Mouse (Mus musculus) cerebellum, postnatal 10 days (tissue): ENCODE measurements at regions not wholly inside any gene's neighbourhood (a gene's known extent, or its start where the extent isn't known, plus 50 kb on each side); places are given as distances from the start of the nearest gene placed in this dataset.
A peak's percentile ranks its signal among the peaks of the same experiment; 100 is the strongest.

Experiments
- DNase-seq, 2 experiments: peaks; one replicate each; pipeline ENCODE4 v3.0.0; 2021; ENCODE audit warnings: mixed read lengths in 2 of 2

DNA sequence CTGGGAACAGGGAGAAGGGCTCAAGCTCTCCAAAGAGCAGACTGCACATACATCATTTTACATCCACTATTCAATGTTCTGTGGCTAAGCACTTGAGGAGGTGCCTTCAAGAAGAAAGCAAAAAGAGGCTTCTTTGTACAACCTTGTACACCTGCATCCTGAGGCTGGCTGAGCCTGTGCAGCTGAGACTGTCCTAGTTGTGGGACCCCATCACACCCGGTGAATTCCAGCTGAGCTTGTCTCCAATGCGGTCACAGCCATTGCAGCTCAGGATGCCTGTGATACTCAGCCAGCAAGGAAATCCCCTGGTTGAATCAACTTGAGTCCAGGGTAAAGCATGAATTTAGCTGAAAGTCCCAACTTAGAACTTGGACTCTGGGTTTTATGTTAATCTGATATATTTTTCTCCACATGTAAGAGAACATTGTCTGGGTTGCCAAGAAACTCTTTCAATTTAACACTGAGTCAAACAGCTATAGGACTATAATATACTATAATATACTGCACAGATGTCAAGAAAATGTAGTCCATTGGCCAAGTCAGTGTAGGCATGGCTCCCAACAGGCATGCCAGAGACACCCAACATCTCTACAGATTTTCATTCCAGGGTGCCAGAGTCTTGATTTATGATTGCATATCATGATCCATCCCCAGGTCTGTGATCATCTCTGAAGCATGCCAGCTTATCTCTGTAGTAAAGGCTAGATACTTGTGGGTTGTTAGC lies 599.2 kb downstream of the Pard3 start:
- no peak for DNase-seq

DNA sequence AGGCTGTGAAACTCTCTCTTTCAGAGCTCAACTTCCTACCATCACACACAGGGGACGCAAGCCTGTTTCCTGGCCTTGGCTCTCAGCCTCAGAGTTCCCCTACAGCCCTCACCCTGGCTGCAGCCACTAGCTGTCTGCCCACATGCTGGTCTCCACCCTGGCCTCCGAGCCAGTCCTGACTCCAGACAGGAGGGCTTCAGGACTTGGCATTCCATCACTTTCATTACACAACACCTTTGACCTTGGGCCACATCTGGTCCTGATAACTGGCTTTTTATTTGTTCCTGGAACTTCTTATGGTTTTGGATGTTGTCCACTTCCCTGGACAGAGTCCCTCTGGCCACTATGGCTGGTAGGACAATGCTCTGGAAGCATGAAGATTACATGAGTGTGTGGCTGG lies 602.9 kb downstream of the Pard3 start:
- no peak for DNase-seq

DNA sequence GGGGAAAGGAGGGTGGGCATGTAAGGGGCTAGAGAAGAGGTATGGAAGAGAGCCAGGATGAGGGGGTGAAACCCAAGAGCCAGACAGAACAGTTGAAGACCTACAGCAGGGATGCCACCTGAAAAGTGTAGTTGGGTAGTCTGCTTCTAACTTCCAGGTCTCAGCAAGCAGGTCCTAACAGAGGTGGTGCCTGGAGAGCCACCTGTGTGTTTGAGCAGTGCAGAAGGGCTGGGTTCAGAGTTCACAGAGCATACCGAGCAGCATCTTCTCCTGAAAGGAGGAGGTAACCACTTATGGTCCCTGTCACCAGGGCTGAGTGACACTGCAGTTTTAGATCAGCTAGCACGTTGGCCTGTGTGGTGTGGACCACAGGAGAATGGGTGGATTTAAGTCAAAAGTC lies 605.3 kb downstream of the Pard3 start:
- no peak for DNase-seq

DNA sequence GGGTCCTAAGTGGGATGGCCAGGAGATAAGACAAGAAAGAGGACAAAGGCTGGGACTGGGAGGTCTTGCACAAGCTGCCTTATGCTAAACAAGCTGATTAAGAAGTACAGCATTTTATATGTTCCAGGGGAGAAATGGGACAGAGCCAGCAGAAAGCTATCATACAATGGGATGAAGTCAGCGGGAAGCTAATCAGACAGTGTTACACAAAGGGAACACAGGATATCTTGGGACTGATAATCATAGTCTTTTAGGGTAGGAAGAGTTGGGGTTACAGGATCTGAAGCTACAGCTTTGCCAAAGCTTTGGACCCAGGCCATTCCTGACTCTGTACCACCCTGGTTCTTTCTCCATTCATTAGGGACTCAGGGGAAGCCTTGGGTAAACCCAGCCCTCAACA lies 610.4 kb downstream of the Pard3 start:
- DNase-seq = no peak

DNA sequence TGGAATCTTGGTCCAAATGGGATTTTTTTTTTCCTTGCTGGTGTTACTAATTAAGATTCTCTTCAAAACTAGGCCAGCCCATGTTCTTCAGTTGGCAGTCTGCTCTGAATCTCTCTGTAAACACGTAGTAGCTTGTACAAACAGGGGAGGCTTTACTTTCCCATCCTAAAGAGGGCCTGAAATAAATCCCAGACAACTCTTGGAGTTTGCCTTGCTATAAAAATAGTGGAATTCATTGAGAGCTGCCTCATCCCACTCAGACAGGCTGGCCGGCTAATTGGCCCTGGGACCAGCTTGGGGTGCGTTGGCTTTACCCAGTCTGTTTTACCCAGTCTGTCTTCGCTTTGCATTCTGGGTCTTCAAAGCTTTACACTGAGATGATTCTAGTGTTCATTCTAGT lies 611.7 kb downstream of the Pard3 start:
- no peak for DNase-seq

DNA sequence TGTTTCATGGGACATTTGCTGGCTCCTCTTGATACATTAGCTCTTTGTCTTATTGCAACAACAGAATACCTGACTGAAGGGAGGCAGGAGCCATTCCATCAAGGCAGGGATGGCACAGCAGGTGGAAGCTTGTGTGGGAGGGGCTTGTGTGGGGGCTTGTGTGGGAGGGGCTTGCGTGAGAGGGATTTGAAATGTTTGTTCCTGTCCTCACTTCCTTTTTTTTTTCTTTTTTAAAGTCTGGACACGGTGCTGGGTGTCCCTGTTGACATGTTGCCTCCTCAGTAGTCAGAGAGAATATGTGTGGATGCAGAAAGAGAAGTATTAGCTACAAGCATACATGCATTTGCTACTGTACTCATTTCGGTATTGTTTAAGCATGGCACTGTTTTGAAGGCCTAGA lies 616.5 kb downstream of the Pard3 start:
- DNase-seq = no peak

DNA sequence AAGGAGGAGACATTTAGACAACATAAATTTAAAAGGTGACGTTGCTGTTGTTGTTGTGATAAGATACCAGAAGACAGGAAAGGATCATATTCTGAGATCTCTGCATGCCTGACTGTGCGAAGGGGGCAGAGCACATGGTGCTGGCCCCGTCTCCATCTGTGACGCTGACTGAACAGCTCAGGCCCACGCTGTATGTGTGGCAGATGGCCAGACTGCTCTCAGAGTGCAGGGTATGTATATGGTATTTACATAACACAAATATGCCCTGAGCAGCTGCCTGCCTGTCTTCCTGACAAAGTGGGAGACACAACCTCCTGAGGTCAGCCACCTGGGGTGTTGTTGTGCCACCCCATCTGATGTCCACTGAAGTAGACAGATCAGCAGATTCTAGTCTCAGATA lies 620.5 kb downstream of the Pard3 start:
- peak; percentile 53 to 70 for DNase-seq

DNA sequence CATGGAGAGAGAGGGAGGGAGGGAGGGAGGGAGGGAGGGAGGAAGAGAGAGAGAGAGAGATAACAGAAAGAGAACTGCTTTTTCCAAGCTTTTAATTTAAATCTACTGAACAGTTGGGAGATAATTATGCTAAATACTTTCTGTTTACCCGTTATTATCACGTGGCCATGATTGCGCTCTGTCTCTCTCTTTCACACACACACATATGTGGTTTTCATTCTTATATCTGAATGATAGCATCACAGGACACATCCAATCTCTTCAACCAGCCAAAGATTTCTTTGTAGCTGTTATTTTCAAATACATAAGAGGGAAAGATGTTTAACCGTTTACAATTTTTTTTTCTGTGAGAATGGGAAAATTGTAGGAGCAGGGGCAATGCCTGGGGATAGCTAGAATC lies 627.1 kb downstream of the Pard3 start:
- no peak for DNase-seq

DNA sequence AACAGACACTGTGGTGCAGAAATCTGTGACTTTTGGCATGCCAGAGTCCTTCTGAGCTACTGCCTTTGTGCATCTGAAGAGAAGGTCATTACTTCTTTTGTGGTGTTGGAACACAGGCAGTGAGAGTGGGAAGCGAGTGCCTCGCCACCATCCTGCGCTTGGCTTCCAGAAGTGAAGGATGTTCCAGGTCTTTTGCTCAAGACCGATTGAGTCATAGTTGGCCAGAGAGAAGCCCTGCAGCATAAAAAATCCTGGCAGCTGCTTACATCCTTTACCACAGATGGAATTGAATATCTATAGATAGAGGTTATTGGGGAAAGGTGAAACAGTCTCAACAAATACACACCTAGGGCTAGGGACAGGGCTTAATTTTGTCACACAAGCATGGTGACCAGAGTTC lies 634.7 kb downstream of the Pard3 start:
- peak; percentile 22 to 25 for DNase-seq

DNA sequence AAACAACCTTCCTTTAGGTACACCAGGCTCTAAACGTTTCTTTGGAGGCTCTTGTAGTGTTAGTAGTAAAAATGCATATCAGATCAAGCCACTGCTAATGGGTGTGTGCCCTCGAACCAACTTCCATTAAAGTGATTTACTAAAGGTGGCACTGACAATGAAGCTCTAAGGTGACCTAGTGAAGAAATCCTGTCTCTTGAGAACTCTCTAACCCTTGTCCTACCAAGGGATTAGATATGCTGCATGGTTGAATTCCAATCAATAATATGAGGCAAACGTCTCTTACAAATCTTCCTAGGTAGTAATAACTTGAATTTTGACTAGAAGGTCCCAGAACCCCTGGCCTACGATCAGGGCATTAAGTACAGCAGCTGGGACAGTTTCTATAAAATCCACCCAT lies 640.7 kb downstream of the Pard3 start:
- DNase-seq = no peak

DNA sequence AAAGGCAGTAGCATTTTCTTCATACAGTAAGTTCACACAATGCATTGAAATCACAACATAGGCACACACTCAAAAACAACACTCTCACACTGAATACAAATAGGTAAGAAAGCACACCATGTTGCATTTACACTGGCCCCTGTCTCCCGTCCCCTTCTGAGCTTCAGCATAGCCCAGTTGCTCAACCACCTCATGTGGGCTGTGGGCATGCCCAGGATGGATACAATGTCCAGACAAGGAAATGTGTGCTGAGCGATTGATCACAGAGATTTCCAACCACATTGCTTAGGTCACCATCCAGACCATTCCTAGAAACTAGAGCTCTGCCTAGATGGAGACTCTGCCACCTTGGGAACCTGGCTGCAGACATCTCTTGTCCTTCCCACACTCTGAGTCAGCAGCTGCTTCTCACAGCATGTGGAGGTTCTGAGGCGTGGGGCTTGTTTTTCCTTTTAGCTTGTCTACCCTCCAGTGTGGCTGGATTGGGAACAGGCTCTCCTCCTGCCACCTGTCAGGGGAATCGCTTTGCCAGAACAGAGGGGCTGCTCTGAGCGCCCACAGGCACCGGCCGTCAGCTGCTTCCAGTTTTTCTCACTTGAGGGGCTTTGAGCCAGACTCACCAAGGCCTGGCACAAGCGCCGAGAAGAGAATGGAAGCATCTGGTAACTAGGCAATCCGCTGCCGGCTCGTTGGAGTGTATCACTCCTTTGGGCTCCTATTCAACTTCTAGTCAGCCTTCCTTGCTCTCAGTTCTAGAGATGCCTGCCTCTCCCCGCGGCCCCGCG lies 642.5 kb downstream of the Pard3 start:
- peak; percentile 97 to 98 for DNase-seq

DNA sequence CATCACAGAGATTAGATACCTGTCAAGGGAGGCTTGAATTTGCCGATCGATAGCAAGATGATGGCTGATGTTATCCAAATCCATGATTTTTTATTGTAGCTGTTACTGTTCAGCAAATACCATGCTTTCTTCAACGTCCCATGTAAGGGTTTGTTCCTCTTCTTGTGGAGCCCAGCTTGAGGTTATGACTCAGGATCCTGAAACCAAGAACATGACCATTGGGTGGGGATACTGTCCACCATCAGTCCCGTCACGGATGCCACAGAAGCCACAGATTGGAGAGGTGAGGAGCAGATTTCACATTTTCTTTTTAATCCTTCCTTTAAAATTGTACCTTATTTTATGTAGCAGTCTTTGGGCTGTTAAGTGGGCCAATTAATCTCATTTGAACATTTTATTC lies 645.7 kb downstream of the Pard3 start:
- DNase-seq = no peak

DNA sequence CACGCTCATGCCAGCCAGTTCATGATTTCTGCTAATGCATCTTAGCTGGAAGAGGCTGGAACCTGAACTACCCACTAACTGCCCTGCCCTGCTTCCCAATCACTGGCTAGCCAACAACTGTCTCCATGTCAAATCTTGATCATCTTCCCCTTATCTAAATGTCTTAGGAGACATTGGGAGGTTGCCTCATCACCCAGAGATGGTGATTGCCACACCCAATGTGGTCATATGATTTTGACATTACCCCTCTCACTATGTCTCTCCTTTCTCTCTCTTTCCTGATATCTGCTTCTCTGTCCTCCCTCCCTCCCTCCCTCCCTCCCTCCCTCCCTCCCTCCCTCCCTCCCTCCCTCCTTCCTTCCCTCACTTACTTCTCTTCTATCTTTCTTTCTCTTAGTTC lies 643.3 kb upstream of the Nrp1 start:
- DNase-seq = no peak

DNA sequence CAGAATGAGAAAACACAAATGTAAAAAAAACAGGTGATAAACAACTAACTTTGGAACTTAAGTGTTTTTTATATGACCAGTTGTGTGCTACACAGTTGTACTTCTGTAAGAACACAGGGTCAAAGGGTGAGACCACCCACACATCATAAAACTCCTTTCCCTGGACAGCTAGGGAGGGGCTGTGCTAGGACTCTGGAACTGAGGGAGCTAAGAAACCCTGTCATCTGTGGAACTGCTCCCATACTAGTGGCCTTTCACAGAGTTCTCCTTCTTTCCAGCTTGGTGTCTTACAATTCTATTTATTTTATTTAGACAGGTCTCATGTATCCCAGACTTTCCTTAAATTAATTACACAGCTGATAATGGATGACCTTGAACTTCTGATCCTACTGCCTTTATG lies 640.4 kb upstream of the Nrp1 start:
- no peak for DNase-seq

DNA sequence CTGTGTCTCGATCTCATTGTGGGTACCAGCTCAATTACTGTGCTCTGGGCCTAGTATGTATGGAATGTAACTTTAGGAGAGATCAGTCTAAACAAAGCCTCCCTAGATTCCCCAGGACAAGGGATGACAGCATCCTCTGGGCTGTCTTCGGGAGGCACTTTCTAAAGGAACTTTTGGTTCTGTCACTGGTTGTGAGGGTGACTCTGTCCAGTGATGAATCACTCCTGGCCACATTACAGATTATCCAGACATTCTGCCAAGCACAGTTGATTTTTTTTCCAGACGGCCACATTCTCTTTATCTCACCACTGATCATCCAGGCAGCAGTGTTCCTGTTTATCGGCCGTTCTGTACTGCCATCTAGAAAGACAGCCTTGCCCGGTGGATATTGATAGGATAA lies 638.5 kb upstream of the Nrp1 start:
- DNase-seq = peak; percentile 18 to 38

DNA sequence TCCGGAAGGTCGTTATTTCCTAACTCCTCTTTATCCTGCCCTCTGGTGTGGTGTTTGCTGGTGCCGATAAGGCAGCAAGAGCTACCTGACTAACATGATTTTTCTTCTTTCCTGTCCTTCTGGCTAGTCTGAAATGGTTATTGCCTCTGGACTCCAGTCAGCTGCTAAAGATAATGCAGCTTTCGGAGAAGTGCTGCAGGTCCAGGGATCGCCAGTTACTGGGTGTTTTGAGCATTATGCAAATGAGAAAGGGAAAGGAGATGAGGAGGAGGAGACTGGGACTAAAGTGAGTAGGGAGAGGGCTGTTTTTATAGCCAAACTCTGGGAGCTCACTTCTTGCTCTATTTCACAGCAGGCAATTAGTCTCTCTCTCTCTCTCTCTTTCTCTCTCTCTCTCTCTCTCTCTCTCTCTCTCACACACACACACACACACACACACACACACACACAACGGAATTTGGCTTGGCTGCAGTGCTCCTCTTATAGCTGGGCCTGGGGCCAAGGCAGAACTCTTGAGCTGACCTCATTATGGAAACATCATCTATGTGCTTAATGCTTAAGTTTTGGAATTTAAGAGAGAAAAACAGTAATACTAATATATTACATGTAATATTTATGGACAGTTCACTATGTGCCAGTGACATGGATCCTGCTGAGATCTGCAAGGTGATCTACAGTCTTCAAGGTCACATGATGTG lies 637.7 kb upstream of the Nrp1 start:
- DNase-seq = no peak

DNA sequence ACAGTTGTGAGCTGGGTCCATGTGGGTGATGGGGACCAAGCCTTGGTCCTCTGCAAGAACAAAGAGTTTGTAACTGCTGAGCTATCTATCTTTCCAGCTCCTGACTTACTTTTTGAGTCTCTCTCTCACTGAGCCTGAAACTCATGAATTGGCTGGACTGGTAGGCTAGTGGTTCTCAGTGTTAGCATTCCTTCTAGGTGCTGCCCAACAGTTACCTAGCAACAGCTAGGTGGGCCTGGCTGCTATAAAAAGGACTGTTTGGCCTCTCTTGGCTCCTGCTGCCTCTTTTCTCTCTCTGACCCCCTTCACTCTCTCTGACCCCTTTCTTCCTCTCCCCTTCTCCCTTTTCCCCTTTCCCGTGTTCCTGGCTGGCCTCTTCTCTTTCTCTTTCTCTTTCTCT lies 636.8 kb upstream of the Nrp1 start:
- no peak for DNase-seq

DNA sequence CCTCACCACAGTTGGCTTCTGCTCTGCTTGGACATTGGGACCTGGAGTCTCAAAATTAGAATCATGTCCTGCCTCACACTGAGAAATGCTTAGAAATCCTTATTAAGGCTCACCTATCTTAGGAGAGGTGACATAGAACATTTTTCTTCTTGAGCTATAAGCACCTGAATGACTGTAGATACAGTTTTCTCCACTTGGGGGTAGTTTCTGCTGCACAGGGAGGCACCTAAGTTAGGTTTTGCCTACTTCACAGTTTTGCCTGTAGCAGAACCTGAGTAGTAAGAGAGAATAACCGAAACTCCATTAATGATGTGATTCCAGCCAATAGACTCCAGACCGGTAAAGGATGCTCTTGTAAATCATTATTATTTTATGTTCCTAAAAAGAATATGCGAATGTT lies 624.3 kb upstream of the Nrp1 start:
- DNase-seq = no peak

DNA sequence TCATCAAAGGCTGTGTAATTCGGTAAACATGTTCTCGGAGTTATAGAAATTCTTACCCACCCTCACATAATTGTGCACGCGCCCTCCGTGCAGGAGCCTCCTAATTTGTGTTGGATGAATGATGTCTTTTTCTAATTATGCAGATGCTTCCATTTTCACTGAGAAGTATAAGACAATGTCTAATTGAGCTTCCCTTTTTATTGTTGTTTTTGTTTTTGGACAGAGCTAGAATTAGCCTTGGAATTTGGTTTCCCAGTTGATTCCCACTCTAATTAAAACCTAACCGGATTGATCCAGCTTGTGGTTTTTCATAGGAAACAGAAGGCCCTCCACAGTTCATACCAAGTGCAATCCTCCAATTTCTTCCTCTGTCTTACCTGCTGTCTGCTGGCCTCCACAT lies 616.2 kb upstream of the Nrp1 start:
- no peak for DNase-seq

DNA sequence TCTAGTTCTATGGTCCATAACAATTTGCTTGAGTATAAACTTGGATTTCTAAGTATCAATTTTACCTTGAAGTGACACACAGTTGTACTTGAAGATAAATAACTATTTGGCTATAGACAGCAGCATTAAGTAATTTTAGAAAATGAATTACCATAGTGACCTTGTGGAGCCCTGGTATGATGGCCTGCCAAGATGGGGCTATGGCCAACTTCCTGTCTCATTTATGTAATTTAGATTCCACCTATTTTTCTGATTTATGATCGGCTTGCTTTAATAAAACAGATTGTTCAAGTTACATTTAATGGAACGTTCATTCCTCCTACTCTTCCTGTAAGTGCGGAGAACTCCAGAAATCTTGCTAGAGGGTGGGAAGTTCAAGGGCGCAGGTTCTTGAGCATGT lies 613.2 kb upstream of the Nrp1 start:
- no peak for DNase-seq

DNA sequence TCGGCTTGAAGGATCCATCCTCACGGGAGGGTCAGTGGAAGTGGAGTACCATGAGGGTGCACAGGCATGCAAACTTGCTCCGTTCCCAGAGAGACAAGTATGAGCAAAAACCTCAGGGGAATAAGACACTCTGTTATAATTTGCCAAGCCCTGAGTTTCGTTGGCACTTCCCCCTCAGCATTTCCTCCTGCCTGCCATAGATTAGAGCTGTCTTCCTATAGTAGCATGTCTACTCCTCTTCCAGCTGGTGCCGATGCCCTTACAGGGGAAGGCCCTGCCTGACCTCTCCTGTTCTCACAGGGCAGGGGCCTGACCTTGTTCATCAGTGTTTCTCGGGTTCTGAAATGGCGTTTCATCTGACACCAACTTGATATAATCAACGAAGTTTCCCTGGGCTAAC lies 611.9 kb upstream of the Nrp1 start:
- no peak for DNase-seq

DNA sequence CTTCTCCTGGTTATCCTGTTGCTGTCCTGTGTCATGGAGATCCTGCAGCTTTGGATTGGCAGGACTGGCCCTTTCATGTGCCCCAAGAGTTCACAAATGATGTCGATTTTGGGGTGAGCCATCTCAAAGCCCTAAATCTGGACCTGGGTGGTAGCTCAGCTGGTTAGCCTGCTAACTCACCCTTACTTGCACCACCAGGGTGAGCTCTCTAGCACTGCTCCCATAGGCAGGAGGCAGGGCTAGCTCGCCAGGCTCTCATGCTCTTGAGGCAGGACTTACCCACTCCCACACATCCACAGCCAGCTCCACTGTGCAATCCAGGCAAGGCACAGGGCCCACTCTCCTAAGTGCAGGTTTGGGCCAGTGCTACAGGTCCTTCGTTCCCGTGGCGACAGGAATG lies 605.5 kb upstream of the Nrp1 start:
- no peak for DNase-seq

DNA sequence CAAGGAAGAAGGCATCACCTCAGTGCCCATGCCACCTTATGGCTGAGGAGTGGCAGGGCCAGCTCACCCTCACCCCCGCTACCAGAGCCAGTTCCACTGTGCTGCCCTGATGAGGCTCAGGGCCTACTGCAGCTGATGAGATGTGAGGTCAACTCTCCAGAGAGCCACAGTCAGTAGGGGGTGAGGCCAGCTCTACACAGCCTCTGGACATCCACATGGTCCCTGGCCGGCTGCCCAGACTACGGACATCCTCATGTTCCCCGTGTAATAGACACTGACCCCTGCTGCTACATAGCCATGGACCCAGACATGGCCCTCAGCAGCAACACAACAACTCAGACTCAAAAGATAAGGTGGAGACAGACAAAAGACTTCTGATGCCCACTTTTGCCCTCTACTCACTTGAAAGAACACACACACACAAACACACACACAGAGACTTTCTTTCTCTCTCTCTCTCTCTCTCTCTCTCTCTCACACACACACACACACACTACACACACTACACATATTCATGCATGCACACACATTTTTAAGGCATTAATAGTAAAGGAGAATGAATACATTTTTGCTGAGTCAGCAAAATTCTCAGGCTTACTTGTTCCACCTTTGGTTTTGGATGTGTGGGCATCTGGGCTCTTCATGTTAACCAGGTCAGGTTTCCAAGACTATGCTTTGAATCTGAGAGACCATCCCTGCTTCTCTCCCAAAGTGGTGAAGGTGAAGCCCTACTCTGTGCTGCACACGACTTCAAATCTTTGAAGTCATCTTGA lies 604.4 kb upstream of the Nrp1 start:
- DNase-seq = peak; percentile 39 to 45
